Mouse (Mus musculus): ENCODE data around the gene Dcaf17.

Gene Dcaf17

DNA sequence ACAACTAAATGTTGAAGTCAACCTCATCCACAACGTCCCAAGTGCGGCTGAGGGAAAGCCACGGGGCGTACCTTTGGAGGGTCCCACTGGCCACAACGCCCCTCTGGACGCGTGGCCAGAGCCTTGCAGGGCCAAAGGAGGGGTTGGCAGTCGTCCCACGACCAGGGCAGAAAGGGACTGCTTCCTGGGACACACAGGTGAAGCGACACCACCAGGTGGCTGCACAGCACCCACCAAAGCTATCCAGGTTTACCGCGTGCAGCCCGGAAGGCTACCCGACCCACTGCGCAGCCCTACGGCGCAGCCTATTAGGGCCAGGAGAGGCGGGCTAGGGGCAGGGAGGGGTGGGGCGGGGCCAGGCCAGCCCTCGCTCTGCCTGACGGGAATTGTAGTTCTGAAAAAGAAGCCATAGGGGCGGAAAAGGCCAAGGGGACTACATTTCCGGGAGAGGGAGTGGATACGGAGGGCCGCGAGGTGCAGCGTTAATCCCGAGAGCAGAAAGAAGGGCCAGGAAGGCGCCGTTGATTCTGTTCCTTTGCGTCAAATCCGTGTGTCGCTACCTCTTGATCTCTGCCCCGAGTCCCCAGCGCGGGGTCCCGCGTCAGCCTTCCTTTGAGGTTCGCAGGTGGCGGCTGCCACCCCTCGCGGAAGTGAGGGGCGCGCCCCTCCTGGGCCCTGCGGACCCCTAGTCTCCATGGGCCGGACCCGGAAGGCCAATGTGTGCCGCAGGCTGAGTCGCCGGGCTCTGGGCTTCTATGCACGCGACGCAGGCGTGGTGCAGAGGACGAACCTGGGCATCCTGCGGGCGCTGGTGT lies at the start of gene Dcaf17, which contains the start of gene Mettl8:
Gene Dcaf17, plus strand, starts transcription at position 29 of the 815 bp plus-strand sequence.
Gene Mettl8, minus strand, starts transcription at position 284 of the 815 bp plus-strand sequence.
- TF ChIP-seq GATA4 (IDR thresholded peaks at IDR 0.05; ENCODE audit: insufficient replicate concordance, low read length): no peak

DNA sequence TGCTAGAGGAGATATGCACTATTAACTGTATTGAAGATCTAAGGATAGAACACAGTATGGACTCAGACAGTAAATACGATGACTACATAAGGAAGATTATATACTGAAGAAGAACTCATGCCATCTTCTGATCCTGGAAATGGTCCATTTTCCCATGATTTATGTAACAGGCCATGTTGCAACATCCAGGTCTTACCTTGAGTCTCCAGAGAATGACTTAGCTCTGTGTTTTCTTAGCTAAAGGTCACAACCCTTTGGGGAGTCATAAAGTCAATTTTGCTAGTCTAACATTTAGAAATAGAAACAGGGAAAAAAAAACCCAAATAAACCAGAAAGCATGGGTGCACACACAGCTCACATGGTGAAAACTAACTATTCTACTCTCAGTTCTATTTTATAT lies 43.3 kb upstream of the Dcaf17 start:
- TF ChIP-seq GATA4 (IDR thresholded peaks at IDR 0.05; ENCODE audit: insufficient replicate concordance, low read length): no peak

DNA sequence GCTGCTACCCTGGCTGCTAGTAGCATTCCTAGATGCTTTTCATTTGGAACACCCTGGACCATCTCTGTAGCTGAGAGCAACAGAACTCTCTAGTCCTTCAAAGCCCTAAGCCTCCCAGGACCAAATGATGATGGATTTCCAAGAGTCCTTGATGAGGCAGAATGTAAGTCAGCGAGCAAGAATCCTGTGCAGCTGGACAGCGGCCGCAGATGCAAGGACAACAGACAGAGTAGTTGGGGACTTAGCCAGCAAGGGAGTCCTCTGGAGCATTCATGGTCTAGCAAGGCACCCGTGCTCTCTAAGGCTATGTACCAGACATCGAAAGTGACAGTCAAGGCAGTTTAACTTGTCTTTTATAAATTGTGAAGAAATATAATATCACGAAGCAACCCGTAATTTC lies 41.6 kb upstream of the Dcaf17 start:
- no peak for TF ChIP-seq GATA4 (IDR thresholded peaks at IDR 0.05; ENCODE audit: insufficient replicate concordance, low read length)

DNA sequence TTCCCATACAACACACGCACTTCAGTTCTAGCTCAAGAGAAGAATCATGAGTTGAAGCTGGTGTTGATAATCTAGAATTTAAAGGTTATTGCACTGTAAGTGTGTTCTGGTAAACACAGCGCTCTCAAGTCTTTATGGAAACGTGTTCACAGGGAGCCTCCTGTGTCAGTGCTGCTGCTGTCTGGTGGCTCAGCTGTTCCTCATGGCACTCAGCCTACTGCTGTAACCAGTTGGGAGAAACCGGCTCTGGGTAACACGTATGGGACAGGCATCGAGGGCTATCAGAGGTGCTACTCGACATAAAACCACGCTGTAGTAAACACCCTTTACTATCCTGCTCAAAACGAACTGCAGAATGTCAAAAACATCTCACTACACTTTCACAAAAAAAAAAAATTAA lies 35.9 kb upstream of the Dcaf17 start:
- no peak for TF ChIP-seq GATA4 (IDR thresholded peaks at IDR 0.05; ENCODE audit: insufficient replicate concordance, low read length)

DNA sequence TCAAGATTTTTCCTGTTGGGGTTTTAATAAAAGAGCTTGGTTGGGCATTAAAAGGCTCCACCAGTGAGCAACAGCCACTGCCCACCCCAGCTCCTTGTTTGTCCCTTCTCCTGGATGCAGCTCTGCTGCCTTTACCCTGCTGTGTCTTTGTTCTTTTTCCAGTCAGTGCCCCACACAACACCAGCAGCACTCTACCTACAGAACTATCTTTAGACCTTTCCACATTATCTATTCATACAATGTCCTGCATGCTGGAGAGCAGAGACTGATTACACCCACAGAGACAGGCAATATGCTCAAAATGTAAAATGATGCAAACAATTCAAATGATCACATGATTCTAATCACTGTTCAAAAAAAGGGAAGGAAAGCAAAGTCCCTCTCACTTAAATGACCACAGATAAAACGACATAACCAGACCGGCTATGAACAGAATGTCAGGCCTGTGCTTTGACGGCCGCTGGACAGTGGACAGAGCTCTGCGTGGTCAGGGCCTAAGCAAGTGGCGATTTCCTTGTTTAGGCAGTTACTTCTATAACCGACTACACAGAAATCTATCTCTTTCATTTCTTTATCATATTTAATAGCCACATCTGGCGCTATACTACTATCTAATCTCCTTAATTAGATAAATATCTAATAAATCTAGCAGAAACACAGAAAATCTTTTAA lies 35.3 kb upstream of the Dcaf17 start:
- TF ChIP-seq GATA4 (IDR thresholded peaks at IDR 0.05; ENCODE audit: insufficient replicate concordance, low read length): no peak

DNA sequence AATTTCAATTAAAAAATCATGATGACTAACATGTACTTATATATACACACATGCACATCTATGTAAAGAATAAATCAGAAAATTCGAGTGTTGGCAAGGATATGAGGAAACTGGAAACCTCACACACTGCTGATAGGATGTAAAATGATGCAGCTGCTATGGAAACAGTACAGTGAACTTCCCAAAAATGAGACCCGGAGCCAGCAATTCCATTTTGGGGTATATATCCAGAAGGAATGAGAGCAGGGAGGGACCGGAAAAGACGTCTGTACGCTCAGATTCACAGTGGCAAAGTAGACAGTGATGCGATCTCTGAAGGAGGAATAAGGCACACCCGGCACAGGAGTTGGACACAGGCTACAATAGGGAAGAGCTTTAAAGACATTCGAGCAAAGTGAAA lies 34.5 kb upstream of the Dcaf17 start:
- TF ChIP-seq GATA4 (IDR thresholded peaks at IDR 0.05; ENCODE audit: insufficient replicate concordance, low read length): no peak

DNA sequence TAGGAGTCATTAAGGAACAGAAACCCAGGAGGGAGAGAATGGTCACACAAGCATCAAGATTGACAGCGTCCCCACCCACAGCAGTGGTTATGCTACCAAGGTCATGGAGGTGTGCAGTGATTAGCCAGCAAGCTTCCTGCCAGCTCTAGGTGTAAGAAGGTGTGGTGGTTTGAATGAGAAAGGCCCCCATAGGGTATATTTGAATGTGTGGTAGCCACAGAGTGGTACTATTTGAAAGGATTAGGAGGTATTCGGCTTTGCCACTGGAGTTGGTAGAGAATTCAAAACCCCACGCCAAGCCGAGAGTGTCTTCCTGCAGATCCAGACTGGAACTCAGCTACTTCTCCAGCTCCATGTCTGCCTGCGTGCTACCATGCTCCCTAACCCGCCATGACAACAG lies 32.1 kb upstream of the Dcaf17 start:
- no peak for TF ChIP-seq GATA4 (IDR thresholded peaks at IDR 0.05; ENCODE audit: insufficient replicate concordance, low read length)

DNA sequence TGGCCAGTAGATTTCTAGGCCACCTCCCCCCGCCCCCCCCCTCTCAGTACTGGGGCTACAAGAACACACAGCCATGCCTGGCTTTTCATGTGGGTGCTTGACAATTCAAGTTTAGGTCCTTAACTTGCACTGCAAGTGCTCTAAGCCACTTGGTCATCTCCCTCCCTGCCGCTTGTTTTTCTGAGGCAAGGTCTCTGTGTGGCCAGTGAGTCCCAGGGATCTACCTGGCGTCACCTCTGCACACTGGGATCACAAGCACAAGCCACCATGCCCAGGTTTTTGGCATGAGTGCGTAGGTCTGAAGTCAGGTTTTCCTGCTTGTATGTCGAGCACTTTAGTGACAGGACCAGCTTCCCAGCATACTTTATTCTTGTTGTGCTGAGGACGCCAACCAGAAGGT lies 31.1 kb upstream of the Dcaf17 start:
- no peak for TF ChIP-seq GATA4 (IDR thresholded peaks at IDR 0.05; ENCODE audit: insufficient replicate concordance, low read length)

DNA sequence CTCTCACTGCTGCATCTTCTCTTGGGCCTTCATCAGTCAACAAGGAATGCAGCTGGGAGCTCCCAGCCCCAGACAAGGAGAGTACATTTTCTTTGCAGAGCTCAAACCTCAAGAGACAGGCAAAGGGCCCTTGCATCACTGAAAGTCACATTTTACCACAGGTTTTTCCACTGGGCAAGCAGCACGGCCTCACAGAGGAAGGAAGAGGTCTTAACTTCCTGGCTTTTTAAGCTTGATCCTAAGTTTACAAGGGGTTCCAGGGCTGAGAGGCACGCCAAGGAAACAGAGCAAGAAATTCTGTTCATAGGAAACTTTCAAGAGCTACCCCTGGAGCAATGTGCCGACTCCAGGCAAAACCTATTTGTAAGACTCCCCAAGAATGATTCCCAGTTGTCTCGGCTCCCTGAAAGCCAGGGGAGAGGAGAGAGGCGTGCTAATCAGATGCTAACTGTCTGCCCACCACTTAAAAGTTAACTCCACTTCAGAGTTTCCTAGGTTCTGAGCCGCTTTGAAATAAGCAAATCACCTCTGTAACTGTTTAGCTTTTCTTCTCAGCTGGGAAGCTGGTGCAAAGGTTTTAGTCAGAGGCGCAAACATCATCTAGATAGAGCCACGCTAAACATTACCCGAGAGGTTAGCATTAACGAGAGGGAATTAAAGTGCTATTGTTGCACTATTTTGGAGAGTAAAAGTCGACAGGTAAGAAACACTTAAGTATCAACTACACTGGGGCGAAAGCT lies 29.4 kb upstream of the Dcaf17 start:
- TF ChIP-seq GATA4 (IDR thresholded peaks at IDR 0.05; ENCODE audit: insufficient replicate concordance, low read length): no peak

DNA sequence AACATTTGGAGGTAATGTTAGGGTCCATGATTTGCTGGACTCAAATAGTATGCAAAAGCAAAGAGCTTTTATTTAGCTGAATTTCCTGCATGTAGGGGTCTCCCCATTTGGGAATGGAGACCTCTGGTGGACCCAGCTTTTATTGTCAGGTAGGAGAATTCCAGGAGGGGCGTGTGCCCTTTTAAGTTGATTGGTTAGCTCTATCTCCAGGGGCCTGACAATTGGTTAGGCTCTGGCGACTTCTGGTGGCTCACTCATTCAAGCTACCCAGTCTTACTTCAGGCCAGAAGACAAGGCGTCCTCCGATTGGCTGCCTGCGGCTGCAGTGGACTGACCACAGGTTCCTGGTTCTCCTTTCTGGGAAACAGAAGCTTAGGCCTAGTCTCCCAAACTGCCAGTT lies 28.3 kb upstream of the Dcaf17 start:
- no peak for TF ChIP-seq GATA4 (IDR thresholded peaks at IDR 0.05; ENCODE audit: insufficient replicate concordance, low read length)

DNA sequence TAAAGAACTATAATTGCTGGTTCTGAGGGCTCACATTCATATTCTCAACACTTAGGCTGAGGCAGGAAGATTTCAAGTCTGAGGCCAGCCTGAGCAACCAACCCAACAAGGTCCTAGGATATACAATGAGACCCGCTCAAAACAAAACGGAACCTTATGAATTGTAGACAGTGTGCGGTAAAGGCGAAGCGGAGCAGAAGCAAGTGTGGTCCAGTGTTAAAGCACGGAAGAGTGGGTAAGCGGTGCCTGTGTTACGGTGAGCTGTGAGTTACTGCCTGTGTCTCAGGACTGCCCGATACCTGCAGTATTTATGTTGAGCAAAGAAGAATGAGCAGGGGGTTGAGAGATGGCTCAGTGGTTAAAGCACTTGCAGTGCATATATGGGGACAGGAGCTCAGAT lies 27.5 kb upstream of the Dcaf17 start:
- TF ChIP-seq GATA4 (IDR thresholded peaks at IDR 0.05; ENCODE audit: insufficient replicate concordance, low read length): no peak

DNA sequence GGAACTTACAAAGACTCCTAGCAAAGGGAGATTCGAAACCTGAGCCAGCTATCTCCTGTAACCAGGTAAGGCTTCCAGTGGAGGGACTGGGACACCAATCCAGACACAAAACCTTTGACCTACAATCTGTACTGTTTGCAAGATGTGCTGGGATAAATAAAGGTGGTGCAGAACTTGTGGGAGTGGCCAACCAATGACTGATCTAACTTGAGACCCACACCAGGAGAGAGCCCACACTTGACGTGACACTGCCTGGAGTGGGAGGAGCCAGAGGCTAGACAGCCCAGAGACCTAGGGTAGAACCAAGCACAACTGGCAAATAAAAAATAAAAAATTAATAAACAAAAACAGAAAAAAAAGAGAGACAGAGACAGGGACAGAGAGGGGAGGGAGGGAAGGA lies 24.5 kb upstream of the Dcaf17 start:
- TF ChIP-seq GATA4 (IDR thresholded peaks at IDR 0.05; ENCODE audit: insufficient replicate concordance, low read length): no peak

DNA sequence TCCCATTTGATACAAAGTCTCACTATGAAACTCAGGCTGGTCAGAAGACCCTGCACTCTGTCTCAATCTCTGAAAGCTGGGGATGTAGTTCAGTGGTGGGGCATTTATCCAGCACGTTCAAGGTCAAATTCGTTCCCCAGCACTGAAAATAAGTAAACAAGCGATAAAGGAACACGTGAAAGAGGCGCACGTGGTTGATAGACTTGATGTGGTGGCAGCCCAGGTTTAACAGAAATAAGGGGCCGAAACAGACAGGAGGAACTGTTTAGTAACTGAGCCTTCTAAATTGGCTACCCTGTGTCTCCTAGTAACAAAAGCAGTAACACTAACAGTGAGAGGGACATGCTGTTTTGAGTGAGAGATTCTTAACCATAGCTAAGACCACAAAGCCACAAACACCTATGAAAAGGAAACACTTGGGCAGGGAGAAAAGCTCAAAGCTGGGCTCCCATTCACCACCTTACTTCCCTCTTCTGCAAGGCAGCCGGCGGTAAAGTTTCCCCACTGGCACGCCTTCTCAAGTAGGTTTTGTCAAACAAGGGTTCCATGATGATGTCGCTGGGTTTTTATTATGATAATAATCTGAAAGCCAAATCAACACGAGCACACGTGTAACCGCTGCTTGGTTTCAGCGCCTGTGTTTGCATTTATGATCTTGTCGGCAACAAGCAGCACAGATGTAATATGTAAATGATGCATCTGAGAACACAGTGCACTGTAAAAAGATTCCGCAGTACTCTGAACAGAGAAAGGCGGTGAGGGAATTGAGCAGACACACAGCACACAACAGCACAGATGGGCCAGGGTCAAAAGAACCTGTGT lies 22.9 kb upstream of the Dcaf17 start:
- no peak for TF ChIP-seq GATA4 (IDR thresholded peaks at IDR 0.05; ENCODE audit: insufficient replicate concordance, low read length)

DNA sequence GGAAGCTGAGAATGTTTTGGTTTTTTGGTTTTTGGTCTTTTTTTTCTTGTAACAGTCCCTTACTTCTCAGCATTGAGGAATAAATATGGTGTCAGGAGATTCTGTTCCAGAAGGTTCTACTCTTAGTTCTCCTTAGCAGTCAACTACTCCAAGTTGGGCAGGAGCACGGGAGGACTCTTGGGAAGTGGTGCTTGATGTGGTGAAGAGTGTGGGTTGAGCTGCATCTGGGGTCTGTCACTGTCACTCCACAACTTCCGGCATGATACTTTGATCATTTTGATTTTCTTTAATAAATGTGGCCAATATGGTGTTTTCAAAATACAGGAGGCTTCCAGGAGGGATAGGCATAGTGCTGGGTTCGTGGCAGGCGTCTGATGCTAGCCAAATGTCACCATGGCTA lies 22.1 kb upstream of the Dcaf17 start:
- TF ChIP-seq GATA4 (IDR thresholded peaks at IDR 0.05; ENCODE audit: insufficient replicate concordance, low read length): no peak

DNA sequence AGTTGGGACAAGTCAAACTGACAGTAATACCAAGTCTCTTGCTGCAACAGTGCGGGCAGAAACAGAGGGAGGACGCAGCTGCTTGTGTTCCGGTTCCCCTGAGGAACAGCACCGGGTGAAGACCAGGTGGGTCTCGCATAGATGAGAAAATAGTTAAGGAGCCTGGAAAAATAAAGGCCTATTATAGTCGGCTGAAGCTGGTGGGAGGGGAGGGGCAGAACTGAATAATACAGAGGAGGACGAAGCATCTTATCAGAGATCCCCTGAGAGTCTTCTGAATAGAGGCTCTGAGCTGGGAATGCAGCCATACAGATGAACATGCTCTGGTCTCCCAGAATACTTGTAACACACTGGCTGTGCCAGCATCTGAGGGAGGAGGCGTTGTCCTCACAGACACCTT lies 21.1 kb upstream of the Dcaf17 start:
- TF ChIP-seq GATA4 (IDR thresholded peaks at IDR 0.05; ENCODE audit: insufficient replicate concordance, low read length): no peak

Data from liver, adult (tissue).